Mouse (Mus musculus) midbrain, embryonic 15.5 days (tissue): Measurements from ENCODE around the gene Gnl3. TPM values are rescaled to one million over a fixed set of nuclear protein-coding genes. Genes with fewer than 3 reads are reported as not detected.

ENCODE experiments used
- ATAC-seq: fragments of 200-750 bp; cut with Nextera tagmentation; replicated peaks from 2 replicates; pipeline ENCODE4 v1.8.0; 2017; ENCODE audit warnings: moderate TSS enrichment
- H3K27ac ChIP-seq: fragments of 300-500 bp; sonication (generic); 2 replicates; pipeline ENCODE4 v1.5.1; 2015; ENCODE audit warnings: mild to moderate bottlenecking, inconsistent platforms
- H3K27me3 ChIP-seq: fragments of 300-500 bp; sonication (generic); replicated peaks from 2 replicates; pipeline ENCODE4 v1.6.1; 2015; ENCODE audit warnings: inconsistent platforms
- H3K36me3 ChIP-seq: fragments of 300-500 bp; sonication (generic); replicated peaks from 2 replicates; pipeline ENCODE4 v1.6.1; 2015; ENCODE audit warnings: inconsistent platforms
- H3K4me1 ChIP-seq: fragments of 300-500 bp; sonication (generic); 2 replicates; pipeline ENCODE4 v1.6.1; 2015; ENCODE audit warnings: inconsistent platforms
- H3K4me2 ChIP-seq: fragments of 300-500 bp; sonication (generic); 2 replicates; pipeline ENCODE4 v1.6.1; 2015; ENCODE audit warnings: inconsistent platforms, mild to moderate bottlenecking, moderate library complexity
- H3K4me3 ChIP-seq: fragments of 300-500 bp; sonication (generic); 2 replicates; pipeline ENCODE4 v1.5.1; 2015; ENCODE audit warnings: mild to moderate bottlenecking, inconsistent platforms
- H3K9ac ChIP-seq: fragments of 300-500 bp; sonication (generic); 2 replicates; pipeline ENCODE4 v1.6.1; 2015; ENCODE audit warnings: mild to moderate bottlenecking, inconsistent platforms
- H3K9me3 ChIP-seq: fragments of 300-500 bp; sonication (generic); 2 replicates; pipeline ENCODE4 v1.6.1; 2016; ENCODE audit warnings: inconsistent platforms
- WGBS: fragments of 180-500 bp; shearing (Covaris S2); methylation state at CpG from one replicate; pipeline ENCODE4 v1.1.7; 2015; ENCODE audit warnings: mixed read lengths; 5-methylcytosine and 5-hydroxymethylcytosine counted together
- polyA plus RNA-seq: library from polyadenylated mRNA; unstranded; fragments of >200 nt; fragmentation: Nextera tagmentation; extraction: Ambion mirVana; gene quantifications from 2 replicates; pipeline ENCODE4 v1.2.1, GENCODE M21; 2015

Gene Gnl3
- polyA plus RNA-seq, 1 experiment from 2014 or later = 55.1 TPM

DNA sequence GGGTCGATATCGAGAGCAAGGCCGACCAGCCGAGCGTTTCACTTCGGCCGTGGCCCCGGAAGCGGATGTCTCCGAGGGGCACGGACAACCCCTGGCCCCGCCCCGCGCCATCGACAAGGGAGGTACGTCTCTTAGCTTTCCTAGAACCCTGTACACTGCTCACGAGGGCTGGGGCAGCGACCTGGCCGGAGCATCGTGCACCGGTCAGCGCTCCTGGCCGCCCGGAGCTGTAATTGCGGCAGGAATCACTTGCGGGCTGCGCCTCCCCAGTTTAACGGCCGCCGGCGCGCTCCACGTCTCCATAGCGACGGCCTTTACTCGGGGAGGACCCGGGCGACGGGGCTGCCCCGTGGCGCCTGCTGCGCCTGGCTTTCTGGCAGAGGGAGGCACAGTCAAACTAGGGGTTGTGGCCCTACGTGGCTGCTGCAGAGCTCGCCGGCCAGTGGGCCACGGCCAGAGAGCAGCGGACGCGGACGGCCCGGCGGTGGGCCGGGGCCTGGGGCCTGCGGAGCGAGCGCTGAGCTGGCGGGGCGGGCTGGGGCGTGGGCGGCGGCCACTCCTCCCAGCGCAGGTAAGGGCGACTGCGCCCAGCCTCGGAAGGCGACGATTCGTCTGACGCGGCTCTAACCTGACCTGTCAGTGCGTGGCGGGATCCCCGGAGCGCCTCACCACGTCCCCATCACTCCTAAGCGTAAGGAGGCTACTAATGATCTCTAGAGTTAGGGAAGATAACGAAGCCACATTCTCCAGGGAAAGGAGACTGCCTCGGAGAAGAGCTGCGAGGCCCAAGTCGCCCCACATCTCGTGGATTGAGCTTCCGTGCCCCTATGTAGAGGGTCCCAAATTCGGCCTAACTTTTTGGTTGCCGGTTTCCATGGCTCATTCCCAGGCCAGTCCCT lies 17.4 kb downstream of the Gnl3 start, which contains the start of the genes Glt8d1 and Spcs1:
Gene Glt8d1, plus strand, starts transcription at position 94 of the 899 bp plus-strand sequence.
Gene Spcs1, minus strand, starts transcription at position 366 of the 899 bp plus-strand sequence.
- H3K4me2 ChIP-seq = peak within 1 kb of the TSS; percentile 71
- peak; percentile 96 for ATAC-seq
- under 1% methylated on average over 81 of the region's 84 CpGs for WGBS

DNA sequence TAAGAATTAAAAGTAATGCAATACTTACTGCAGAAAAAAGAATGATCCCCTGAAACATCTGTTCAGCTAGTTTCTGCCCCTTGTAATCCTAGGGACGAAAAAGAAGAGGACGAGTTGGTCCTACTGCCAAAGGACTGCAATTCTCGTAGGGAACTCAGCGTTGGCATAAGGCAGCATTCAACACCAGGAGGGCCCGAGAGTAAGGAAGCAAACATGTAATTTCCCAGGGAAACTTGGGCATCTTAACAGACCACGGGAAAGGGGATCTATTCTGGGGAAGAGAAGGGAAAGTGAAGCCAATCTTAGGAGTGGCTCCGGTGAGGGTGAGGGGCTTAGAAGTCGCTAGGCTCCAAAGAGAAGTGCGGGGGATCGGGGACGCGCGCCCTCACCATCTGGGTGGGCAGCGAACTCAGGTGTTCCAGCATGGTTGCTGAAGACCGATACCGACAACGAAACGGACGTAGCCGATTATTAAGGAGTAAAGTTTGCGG lies 18.1 kb downstream of the Gnl3 start:
- Histone ChIP-seq H3K9ac (peak overlapping the region; percentile 94), H3K27ac (peak overlapping the region; percentile 94), H3K4me3 (peak overlapping the region; percentile 83), H3K4me1 (peaks cover 25% of the 10 kb centered on the region), H3K36me3 (0 out of 2 replicates have a peak, but pooled peaks cover 9% of the 10 kb centered on the region), H3K27me3 (no peaks in the 10 kb centered on the region), H3K4me2 (peak overlapping the region; percentile 71), H3K9me3 (no peaks in the 10 kb centered on the region)
- WGBS = under 1% methylated on average over 21 of the region's 21 CpGs
- no peak; the same call in 1 of the 2 replicates for ATAC-seq

More for the DNA sequence above, 17.4 kb downstream of the Gnl3 start, which contains the start of the genes Glt8d1 and Spcs1:
- Histone ChIP-seq H3K27me3 (no peaks in the 10 kb centered on the region), H3K9me3 (no peaks in the 10 kb centered on the region), H3K4me3 (peak within 1 kb of the TSS; percentile 83), H3K27ac (peak within 1 kb of the TSS; percentile 94), H3K9ac (peak within 1 kb of the TSS; percentile 94), H3K4me1 (peaks cover 25% of the 10 kb centered on the region), H3K36me3 (peaks cover 9% of the 10 kb centered on the region; the same call in 1 of the 2 replicates)

DNA sequence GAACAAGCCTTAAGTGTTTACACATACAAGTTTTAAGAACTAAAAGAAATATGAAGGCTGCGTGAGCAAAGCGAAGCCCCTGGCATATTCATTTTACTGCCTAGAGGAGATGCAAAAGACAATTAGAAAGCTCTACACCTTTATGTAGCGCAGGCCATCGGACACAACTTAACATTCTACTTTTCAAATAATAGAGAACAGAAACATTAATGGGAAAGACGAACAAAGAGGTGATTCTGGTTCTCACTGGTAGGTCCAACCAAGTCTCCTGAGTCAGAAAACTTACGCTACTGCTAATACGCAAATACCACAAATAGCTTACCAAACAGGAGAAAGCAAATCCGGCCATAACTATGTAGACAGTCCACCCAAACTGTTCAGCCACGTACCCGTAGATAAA lies 18.6 kb downstream of the Gnl3 start:
- H3K4me1 ChIP-seq = peaks cover 25% of the 10 kb centered on the region
- WGBS = 65% methylated on average over 10 of the region's 10 CpGs
- peak overlapping the region; percentile 83 for H3K4me3 ChIP-seq
- no peaks in the 10 kb centered on the region for H3K9me3 ChIP-seq
- 0 out of 2 replicates have a peak overlapping the region, but pooled peaks have one; percentile 94 for H3K27ac ChIP-seq
- no peak for ATAC-seq
- H3K27me3 ChIP-seq = no peaks in the 10 kb centered on the region
- H3K9ac ChIP-seq = peak overlapping the region; percentile 94
- peak overlapping the region; percentile 71 for H3K4me2 ChIP-seq
- H3K36me3 ChIP-seq = 0 out of 2 replicates have a peak, but pooled peaks cover 9% of the 10 kb centered on the region

DNA sequence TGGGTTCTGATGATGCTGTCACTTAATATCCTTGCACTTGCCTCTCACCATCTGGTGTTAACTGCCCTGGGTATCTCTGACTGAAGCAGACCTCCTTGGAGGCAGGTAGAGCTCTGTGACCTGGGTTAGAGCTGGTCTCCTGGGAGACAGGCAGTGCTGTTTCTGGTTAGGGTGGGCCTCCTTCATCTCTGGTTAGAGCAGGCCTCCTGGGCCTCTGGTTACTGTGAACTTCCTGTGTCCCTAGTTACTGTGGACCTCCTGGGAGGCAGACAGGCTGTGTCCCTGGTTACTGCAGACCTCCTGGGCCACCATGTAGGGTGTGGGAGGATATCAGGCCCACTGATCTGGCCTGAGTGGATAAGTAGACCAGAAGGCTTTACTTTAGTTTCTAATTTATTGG lies 22.5 kb downstream of the Gnl3 start:
- ATAC-seq = no peak
- no peaks in the 10 kb centered on the region for H3K27me3 ChIP-seq
- H3K4me3 ChIP-seq = no peak overlapping the region
- no peak overlapping the region for H3K27ac ChIP-seq
- H3K9ac ChIP-seq = no peak overlapping the region
- H3K4me1 ChIP-seq = peaks cover 14% of the 10 kb centered on the region
- no peaks in the 10 kb centered on the region for H3K9me3 ChIP-seq
- H3K36me3 ChIP-seq = 0 out of 2 replicates have a peak, but pooled peaks cover 9% of the 10 kb centered on the region
- no peak overlapping the region for H3K4me2 ChIP-seq

DNA sequence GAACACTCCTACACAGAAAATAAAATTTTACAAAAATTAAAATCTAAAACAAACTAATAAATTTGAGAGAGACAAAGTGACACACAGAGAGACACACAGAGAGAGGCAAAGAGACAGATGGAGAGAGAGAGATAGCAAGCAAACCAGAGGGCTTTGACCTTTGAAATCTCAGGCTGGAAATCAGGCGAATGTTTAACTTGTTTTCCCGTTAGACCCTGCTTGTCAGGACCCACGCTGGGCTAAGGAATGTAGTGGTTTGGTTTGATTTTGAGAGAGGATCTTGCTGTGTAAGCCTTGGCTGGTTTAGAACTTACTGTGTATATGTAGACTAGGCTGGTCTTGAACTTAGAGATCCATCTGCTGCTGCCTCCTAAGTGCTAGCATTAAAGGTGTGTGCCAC lies 42.7 kb downstream of the Gnl3 start:
- H3K9ac ChIP-seq = no peak overlapping the region
- 89% methylated on average over 3 of the region's 3 CpGs for WGBS
- H3K27me3 ChIP-seq = no peaks in the 10 kb centered on the region
- no peak for ATAC-seq
- H3K36me3 ChIP-seq = peaks cover 34% of the 10 kb centered on the region; the same call in 1 of the 2 replicates
- no peak overlapping the region for H3K4me3 ChIP-seq
- no peaks in the 10 kb centered on the region for H3K9me3 ChIP-seq
- no peaks in the 10 kb centered on the region for H3K4me1 ChIP-seq
- H3K4me2 ChIP-seq = no peak overlapping the region
- H3K27ac ChIP-seq = no peak overlapping the region

DNA sequence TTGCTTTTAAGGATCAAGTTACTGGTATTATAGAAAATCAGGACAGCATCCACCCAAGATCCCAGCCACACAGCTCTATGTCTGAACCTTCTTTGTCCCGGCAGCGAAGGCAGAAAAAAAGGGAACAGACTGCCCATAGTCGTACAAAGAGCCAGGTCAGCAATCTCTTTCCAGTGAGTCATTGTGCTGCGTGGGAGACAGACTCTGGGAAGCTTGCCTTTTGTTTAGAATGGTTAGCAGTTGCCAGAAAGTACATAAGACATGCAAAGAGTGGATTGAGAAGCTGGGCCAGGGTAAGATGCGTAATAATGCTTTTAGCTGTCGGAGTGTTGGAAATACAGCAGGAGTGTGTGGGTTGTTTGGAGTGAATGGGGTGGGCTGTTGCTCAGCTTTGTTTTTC lies 44.7 kb downstream of the Gnl3 start:
- Histone ChIP-seq H3K4me3 (no peak overlapping the region), H3K9ac (no peak overlapping the region), H3K27me3 (no peaks in the 10 kb centered on the region), H3K36me3 (peaks cover 32% of the 10 kb centered on the region), H3K4me1 (no peaks in the 10 kb centered on the region), H3K9me3 (no peaks in the 10 kb centered on the region), H3K4me2 (no peak overlapping the region), H3K27ac (0 out of 2 replicates have a peak overlapping the region, but pooled peaks have one; percentile 34)
- 56% methylated on average over 6 of the region's 6 CpGs for WGBS
- no peak for ATAC-seq

Other genes starting within 250 kb of the Gnl3 start
- 21.4 and 22.7 TPM in 2 replicates for gene Tmem110, start 193.6 kb downstream of the Gnl3 start, polyA plus RNA-seq
- gene Mustn1, start 140.0 kb downstream of the Gnl3 start, polyA plus RNA-seq = 0.50 and 0.76 TPM in 2 replicates
- 0.09 TPM in 1 of 2 replicates, not detected in the other for gene Itih4, start 132.7 kb downstream of the Gnl3 start, polyA plus RNA-seq
- 1.1 and 1.3 TPM in 2 replicates for gene Itih3, start 95.4 kb downstream of the Gnl3 start, polyA plus RNA-seq
- 0.05 TPM in 1 of 2 replicates, not detected in the other for gene Itih1, start 75.9 kb downstream of the Gnl3 start, polyA plus RNA-seq
- 17.2 and 18.1 TPM in 2 replicates for gene Nek4, start 67.8 kb downstream of the Gnl3 start, polyA plus RNA-seq
- 53.0 and 63.3 TPM in 2 replicates for gene Glt8d1, start 17.8 kb downstream of the Gnl3 start, polyA plus RNA-seq
- 273 and 290 TPM in 2 replicates for gene Spcs1, start 17.5 kb downstream of the Gnl3 start, polyA plus RNA-seq
- gene Pbrm1, start within 50 bp of the Gnl3 start, polyA plus RNA-seq = 134 and 142 TPM in 2 replicates
- 51.1 and 51.3 TPM in 2 replicates for gene Smim4, start 109.8 kb upstream of the Gnl3 start, polyA plus RNA-seq
- gene Nt5dc2, start 111.9 kb upstream of the Gnl3 start, polyA plus RNA-seq = 247 and 295 TPM in 2 replicates
- 22.8 TPM in 2 replicates for gene Stab1, start 149.5 kb upstream of the Gnl3 start, polyA plus RNA-seq
- gene Tnnc1, start 189.2 kb upstream of the Gnl3 start, polyA plus RNA-seq = 2.9 and 4.6 TPM in 2 replicates
- gene Nisch, start 197.8 kb upstream of the Gnl3 start, polyA plus RNA-seq = 420 and 426 TPM in 2 replicates
- 0.65 and 0.86 TPM in 2 replicates for gene Sema3g, start 198.7 kb upstream of the Gnl3 start, polyA plus RNA-seq
- 9.9 TPM in 2 replicates for gene Phf7, start 232.2 kb upstream of the Gnl3 start, polyA plus RNA-seq
- 124 and 130 TPM in 2 replicates for gene Bap1, start 232.3 kb upstream of the Gnl3 start, polyA plus RNA-seq